Mouse (Mus musculus) heart, adult 2 months (tissue): Measurements from ENCODE around the gene Slc16a12.

Source experiments
- CTCF ChIP-seq: fragments of 200-600 bp; IDR thresholded peaks from 2 replicates; pipeline ENCODE4 v1.8.1; 2022; ENCODE audit warnings: antibody characterized with exemption, mild to moderate bottlenecking, moderate library complexity
- POLR2A ChIP-seq: fragments of 200-500 bp; IDR thresholded peaks from 2 replicates; pipeline ENCODE4 v1.6.1; 2011; ENCODE audit warnings: mild to moderate bottlenecking, low read depth, low read length, control low read depth; ENCODE audit not compliant: insufficient read depth

- no peak for TF ChIP-seq CTCF
- TF ChIP-seq POLR2A, result no peak
Observed at GRCm38 (mm10) chr19:34656511-34657298, 90.4 kb downstream of the Slc16a12 start.
